Mouse (Mus musculus): ENCODE results near the gene Hap1. TPM values are rescaled to one million over a fixed set of nuclear protein-coding genes. Genes with fewer than 3 reads are reported as not detected.

Hap1 gene
- total RNA-seq (2022), result under 1 TPM in 2 of 4 experiments, not detected in 2; 0.16 TPM

- DNase-seq (ENCODE audit: low spot score in 2 of 2), result peak in 1 of 2 experiments; percentile 34
Observed at GRCm38 (mm10) chr11:100355972-100356818, at the start of gene Hap1. Gene Hap1 (minus strand): TSS chr11:100356128.

GRCm38 (mm10) chr11:100404456-100405074 lies 48.6 kb upstream of the Hap1 start:
- no peak for DNase-seq (ENCODE audit: low spot score in 2 of 2)

GRCm38 (mm10) chr11:100403445-100404134 lies 47.7 kb upstream of the Hap1 start:
- no peak for DNase-seq (ENCODE audit: low spot score in 2 of 2)

GRCm38 (mm10) chr11:100402682-100403081 lies 46.8 kb upstream of the Hap1 start:
- no peak for DNase-seq (ENCODE audit: low spot score in 2 of 2)

- DNase-seq (ENCODE audit: low spot score in 2 of 2), result no peak
Observed at GRCm38 (mm10) chr11:100402240-100402639, 46.3 kb upstream of the Hap1 start.

- no peak for DNase-seq (ENCODE audit: low spot score in 2 of 2)
Observed at GRCm38 (mm10) chr11:100400842-100401241, 44.9 kb upstream of the Hap1 start.

GRCm38 (mm10) chr11:100399727-100400538 lies 44.0 kb upstream of the Hap1 start:
- DNase-seq (ENCODE audit: low spot score in 2 of 2), result no peak

GRCm38 (mm10) chr11:100399320-100399719 lies 43.4 kb upstream of the Hap1 start:
- no peak for DNase-seq (ENCODE audit: low spot score in 2 of 2)

- no peak for DNase-seq (ENCODE audit: low spot score in 2 of 2)
Observed at GRCm38 (mm10) chr11:100398517-100398916, 42.6 kb upstream of the Hap1 start.

- DNase-seq (ENCODE audit: low spot score in 2 of 2), result peak; percentile 99 to 100
Observed at GRCm38 (mm10) chr11:100397600-100398389, 41.9 kb upstream of the Hap1 start, which contains the start of gene Jup. Gene Jup (minus strand): TSS chr11:100397763.

- no peak for DNase-seq (ENCODE audit: low spot score in 2 of 2)
Observed at GRCm38 (mm10) chr11:100396886-100397599, 41.1 kb upstream of the Hap1 start.

GRCm38 (mm10) chr11:100395861-100396631 lies 40.1 kb upstream of the Hap1 start:
- no peak for DNase-seq (ENCODE audit: low spot score in 2 of 2)

GRCm38 (mm10) chr11:100395200-100395599 lies 39.3 kb upstream of the Hap1 start:
- peak; percentile 72 to 84 for DNase-seq (ENCODE audit: low spot score in 2 of 2)

- DNase-seq (ENCODE audit: low spot score in 2 of 2), result no peak
Observed at GRCm38 (mm10) chr11:100394353-100395074, 38.6 kb upstream of the Hap1 start.

GRCm38 (mm10) chr11:100393733-100394132 lies 37.8 kb upstream of the Hap1 start:
- DNase-seq (ENCODE audit: low spot score in 2 of 2), result peak in 1 of 2 experiments; percentile 53

- DNase-seq (ENCODE audit: low spot score in 2 of 2), result no peak
Observed at GRCm38 (mm10) chr11:100392958-100393357, 37.0 kb upstream of the Hap1 start.

GRCm38 (mm10) chr11:100391884-100392345 lies 36.0 kb upstream of the Hap1 start:
- DNase-seq (ENCODE audit: low spot score in 2 of 2), result no peak

All from gastrocnemius, adult 8-10 months (tissue).